Mouse (Mus musculus): ENCODE measurements around the gene Tnfaip8l3. TPM values are rescaled to one million over a fixed set of nuclear protein-coding genes. Genes with fewer than 3 reads are reported as not detected.

The Tnfaip8l3 gene
- not detected for total RNA-seq (2023)

DNA sequence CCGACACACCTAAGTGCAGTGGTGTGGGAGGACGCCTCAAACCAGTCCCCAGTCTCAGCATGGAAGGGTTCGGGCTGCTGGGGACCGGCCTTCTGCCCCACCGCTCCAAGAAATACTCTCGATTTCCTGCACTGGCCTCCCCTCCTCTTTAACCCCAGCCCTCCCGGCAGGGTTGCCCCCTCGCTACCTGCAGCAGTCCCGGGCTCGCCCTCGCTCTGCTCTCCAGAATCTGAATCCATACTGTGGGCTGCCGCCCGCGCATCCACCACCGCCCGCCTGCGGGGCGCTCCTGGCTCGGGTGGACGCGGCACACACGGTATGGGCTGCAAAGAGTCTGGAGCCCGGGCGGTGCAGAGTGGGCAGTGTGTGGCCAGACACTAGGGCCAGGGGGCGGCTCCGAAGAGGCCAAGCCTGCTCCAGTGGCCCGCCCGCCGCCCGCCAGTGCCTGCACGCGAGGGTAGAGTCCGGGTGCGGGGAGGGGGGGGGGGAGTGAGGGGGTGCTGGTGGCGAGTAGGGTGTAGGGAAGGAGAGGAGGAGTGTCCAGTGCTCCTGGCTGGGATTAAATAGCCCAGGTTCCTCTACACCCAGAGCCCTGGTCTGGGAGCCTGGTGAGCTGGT lies at the start of gene Tnfaip8l3:
Tnfaip8l3 (minus strand) TSS at position 357 of the 618 bp plus-strand sequence.

DNA sequence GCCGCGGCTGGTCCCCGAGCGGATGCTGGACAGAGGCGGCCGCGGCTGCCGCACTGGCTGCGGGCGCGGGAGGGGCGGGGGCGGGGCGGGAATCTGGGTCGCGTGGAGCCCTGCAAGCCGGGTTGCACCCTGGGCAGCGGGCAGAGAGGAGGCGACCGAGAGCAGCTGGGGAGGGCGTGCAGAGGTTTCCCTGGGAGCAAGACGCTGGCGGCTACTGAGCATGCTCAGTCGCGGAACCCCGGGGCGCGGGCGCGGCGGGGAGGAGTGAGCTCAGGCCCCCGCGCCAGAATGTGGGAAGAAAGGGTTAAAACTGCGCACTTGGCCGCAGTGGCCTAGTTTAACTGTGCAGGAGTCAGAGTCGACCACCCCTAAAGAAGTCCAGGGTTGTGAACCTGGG lies 93.1 kb downstream of the Tnfaip8l3 start, which contains the start of gene Elmod1:
Elmod1 (minus strand) TSS at position 180 of the 397 bp plus-strand sequence.

Other genes starting within 250 kb of the Tnfaip8l3 start
- not detected for gene Sln, start 218.2 kb downstream of the Tnfaip8l3 start, total RNA-seq (2023)
- gene Elmod1, start 93.1 kb downstream of the Tnfaip8l3 start, total RNA-seq (2023), result not detected
- gene Cyp19a1, start 199.7 kb upstream of the Tnfaip8l3 start, total RNA-seq (2023), result not detected
- gene Gldn, start 218.1 kb upstream of the Tnfaip8l3 start, total RNA-seq (2023), result not detected